Mouse (Mus musculus) gastrocnemius, adult 18-20 months (tissue): ENCODE data around the gene Cryba1. TPM values are rescaled to one million over a fixed set of nuclear protein-coding genes. Genes with fewer than 3 reads are reported as not detected.
"Not testable (repeated sequence)": the region's sequence is repeated elsewhere in the genome, so short reads cannot be mapped to it uniquely, and the experiment has no call there.

Experiments
- DNase-seq: peaks from one replicate; pipeline ENCODE4 v3.0.0; 2021; ENCODE audit warnings: low spot score
- long read RNA-seq, 2 experiments: library from polyadenylated mRNA; stranded (forward); transcript quantifications; one replicate each; pipeline ENCODE4 v2.0.0; 2021
- total RNA-seq, 2 experiments: library from RNA; stranded (reverse); gene quantifications; 2 replicates each; pipeline ENCODE4 v1.2.3; 2021

Gene Cryba1
- total RNA-seq = not detected
- long read RNA-seq, experiment 1 = 0 reads
- long read RNA-seq, experiment 2 = 0 reads

DNA sequence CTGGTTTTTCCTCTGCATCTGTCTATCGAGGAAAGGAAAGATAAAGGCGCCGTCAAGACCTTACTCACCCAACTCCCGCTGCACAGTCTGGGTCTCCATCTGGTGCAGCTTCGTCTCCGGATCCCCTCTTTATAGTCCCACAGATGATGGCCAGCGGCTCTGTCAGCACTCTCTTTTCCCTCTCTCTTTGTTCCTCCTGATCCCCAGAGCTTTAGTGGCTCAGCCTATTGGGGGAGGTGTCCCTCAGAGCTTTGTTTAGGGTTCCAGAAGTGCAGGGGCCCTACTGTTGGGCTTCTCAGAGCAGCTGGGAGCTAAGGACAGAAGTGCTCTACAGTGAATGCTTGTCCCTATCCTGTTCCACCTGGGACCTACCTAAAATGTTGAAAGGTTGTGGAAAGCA lies at the start of gene Cryba1:
Gene Cryba1, minus strand, starts transcription at position 101 of the 400 bp plus-strand sequence.
- DNase-seq = no peak

DNA sequence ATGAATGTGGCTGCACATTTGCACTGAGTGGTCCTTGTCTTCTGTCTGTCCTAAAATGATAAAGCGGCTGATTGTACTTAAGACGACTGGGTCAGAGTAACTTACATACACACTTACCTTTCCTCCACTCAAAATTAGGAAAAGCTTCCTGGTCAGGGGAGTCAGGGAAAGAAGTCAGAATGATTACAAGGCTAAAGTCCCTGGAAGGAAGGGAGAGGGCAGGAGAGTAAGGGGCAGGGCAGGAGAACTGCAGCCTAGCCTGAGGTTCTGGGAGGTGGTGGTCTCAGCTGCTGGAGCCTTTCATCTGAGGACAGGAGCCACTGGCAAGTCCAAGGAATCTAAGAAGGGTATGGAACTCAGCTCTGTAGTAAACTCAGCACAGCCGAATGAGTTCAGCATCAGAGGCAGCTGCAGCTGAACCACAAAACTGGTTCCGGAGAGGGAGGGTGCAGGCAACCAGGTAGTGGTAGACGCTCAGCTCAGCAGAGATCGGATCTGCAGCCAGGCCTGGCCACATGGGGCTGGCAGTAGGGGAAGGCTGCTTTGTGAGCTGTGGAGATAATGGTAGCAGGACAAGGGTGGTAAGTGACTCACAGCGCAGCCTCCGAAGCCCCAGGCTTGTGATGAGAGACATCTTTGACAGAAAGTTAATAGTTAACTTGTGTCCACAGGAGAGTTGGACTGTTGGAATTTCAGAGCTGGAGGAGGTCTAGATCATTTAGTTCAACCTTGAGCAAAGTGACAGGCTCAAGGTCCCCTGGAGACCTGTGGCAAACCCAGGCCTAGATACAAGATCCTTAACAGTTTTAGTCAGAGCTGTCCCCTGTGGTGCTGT lies 47.0 kb upstream of the Cryba1 start:
- DNase-seq = no peak

DNA sequence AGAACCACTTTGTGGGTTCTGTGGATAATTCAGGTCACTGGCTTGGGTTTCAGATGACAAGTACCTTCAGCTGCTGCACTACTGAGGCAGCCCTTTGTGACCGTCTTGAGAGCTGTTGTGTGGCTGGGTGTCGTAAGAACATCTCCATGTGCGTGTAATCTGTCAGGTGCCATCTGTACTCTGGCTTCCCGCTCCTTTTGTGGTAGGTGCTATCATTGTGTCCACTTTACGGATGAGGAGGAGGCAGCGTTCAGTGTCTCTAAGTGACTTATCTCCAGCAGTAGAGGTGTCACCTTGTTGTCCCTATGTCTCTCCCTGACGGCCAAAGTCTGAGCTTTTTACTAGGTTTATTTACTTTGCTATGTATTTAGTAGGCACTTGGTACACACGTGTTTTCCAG lies 45.3 kb upstream of the Cryba1 start:
- no peak for DNase-seq

DNA sequence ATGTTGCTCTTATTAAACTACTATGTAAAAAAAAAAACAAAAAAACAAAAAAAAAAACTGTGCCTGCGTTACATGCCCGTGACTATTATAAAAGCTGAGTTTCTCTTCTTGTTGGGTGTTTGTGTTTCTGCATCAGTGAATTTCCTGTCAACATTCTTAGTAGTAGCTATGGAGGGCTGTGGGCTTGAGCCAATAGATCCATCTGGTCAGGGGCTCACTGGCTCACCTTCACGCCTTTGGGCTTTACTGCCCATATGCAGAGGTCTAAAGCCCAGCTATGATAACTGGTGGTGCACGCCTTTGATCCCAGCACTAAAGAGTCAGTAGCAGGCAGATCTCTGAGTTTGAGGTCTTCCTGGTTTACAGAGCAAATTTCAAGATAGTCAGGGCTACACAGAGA lies 44.4 kb upstream of the Cryba1 start:
- no peak for DNase-seq

- DNase-seq = peak; percentile 19
These were observed 41.4 kb upstream of the Cryba1 start for GRCm38 (mm10) chr11:77766351-77767001.

DNA sequence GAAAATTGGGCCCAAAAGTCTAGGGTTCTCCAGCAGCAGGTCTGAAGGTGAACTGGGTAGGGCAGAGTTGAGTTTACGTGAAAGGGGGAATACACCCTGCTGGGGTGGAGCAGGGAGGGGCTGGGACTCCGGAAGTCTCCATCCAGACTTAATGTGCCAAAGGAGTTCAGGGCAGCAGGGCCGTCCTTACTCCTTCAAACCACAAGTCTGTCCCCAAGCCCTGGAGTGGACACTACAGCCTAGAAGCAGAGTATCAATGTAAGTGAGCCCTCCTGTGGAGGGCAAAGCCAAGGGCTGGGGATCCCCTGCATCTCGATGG lies 40.3 kb upstream of the Cryba1 start:
- no peak for DNase-seq

- DNase-seq = no peak
These were observed 39.8 kb upstream of the Cryba1 start for GRCm38 (mm10) chr11:77764694-77765458.

DNA sequence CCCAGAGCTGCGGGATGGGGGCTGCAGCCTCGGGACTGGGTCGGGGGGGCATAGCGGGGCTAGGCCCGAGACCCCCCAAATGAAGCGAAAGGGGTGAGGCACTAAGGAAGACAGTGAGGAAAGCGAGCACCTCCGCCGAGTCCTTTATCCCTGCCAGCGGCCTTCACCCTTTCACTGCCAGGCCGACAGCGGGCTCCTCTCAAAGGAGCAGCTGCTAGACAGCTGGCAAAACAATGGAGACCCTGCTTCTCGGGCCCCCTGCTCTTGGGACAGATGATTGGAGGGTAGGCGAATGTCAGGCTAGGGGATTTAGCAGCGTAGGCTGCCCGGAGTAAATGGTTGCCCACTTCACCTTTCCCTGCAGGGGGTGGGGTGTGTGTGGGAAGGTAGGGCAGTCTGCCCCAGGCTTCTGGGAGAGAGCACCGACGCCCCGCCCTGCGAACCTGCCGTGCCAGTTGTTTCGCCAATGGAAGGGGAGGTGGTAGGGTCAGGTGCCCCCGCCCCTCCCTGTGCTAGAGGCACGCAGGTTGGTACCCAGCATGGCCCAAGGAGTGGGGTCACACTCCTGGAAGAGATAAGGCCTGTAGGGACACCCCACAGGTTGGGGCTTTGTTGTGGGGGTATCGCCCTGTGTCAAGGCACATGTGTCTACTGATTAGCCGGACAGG lies 38.7 kb upstream of the Cryba1 start:
- DNase-seq = peak; percentile 25

DNA sequence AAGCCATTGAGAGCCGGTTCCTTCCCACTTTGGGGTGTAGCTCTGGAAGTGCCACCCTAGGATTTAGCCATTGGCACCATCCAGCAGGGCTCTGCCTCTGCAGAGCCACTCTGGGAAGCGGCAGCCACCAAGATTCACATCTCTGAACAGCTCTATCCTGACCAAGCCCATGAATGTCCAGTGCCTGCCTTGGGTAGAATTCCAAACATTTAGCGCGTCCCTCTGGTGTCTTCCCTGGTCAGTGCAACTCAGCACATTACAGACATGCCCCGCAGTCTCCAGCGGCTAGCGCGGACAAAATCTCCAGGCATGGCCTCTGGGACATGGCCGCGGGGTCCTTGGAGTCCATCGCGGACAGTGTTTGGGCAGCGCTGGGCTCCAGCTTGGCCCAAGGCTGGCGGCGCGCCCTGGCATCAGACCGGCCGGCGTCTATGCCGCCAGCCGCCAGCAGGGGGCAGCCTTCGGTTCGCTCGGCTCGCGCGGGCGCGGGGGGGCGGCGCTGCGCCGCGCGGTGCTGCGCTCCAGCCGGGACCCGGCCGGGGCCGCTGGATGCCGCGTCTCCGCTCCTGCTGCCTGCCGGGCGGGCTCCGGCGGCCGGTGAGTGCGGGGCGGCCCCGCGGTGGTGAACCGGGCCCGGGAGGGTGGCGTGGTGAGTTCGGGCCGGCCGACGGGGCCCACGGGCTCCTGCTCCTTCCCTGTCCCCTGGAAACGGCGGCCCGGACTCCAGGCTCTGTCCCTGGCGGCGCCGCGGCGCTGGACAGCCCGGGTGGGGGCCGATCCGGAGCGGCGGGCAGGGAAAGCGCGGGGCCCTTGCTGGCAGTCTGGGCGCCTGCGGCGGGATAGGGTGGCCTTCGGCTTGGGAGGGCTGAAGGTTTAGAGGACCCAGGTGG lies 37.9 kb upstream of the Cryba1 start, which contains the start of gene Myo18a:
Gene Myo18a, plus strand, starts transcription at position 464 of the 890 bp plus-strand sequence.
- peak; percentile 80 for DNase-seq

DNA sequence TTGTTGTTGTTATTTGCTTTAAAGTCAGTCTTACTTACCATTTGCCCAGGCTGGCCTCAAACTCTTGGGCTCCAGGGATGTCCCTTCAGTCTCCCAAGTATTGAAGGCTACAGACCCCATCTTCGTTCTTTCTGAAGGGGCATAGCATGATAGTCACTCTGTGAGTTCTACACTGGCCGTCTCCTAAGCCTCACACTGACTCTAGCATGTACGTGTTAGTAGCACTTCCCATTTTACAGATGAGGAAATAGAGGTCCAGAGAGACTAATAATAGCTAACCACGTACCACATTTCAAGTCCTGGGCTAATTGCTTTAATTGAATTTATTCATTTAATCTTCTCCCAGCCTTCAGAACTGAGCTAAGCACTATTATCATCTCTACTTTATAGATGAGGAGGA lies 34.9 kb upstream of the Cryba1 start:
- DNase-seq = no peak

- DNase-seq = no peak
These were observed 28.4 kb upstream of the Cryba1 start for GRCm38 (mm10) chr11:77753469-77753868.

DNA sequence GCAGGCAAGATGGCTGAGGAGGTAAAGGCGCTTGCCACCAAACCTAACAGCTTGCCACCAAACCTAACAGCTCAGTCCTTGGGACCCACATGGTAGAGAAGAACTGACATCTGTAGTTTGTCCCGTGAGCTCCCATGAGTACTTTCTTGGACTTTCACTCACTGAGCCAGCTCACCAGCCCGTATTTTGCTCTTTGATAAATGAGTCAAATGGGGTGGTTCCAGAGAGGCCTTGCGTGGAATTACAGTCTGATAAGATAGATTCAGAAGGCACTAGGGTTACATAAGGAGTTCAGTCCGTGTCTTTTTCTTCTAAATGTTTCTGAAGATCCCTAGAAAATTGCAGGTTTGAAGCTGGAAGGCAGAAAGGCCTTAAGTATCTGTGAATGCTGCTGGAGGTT lies 27.4 kb upstream of the Cryba1 start:
- DNase-seq = no peak

DNA sequence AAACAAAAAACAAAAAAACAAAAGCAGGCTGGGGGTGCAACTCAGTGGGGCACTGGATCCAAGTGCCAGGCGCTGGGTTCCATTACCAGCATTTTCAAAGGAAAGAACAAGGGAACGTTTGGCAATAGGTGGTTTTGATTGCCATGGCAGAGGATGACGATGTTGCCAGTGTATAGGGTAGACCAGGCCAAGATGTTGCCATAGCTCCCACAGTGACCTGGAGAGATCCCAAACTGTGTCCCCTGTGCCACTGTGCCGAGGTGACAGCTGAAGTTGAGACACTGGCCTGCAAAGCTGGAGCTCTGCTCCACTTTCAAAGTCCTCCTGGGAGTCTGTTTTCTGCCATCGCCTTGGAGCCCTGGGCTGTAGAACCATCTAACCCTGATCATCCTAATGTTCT lies 23.9 kb upstream of the Cryba1 start:
- no peak for DNase-seq

GRCm38 (mm10) chr11:77747103-77747502 lies 22.0 kb upstream of the Cryba1 start:
- not testable (repeated sequence) for DNase-seq

GRCm38 (mm10) chr11:77746652-77747051 lies 21.6 kb upstream of the Cryba1 start:
- no peak for DNase-seq

DNA sequence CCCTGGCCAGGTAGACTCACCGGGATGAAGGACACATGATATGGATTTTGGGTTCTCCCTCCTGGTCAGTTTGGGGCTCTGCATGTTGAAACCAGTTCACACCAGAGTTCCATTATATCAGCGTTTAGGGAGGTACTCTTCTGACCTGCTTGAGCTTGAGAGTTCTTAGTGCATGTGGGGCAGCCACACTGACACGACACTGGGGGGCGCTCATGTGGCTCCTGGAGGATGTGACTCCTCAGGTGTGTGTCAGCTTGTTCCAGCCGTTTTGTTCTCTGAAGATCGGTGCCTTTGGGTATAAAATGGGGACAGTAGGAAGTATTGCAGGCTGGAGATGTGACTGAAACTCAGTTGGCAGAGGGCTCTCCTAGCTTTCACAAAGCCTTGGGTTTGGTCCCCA lies 18.9 kb upstream of the Cryba1 start:
- DNase-seq = peak; percentile 16

DNA sequence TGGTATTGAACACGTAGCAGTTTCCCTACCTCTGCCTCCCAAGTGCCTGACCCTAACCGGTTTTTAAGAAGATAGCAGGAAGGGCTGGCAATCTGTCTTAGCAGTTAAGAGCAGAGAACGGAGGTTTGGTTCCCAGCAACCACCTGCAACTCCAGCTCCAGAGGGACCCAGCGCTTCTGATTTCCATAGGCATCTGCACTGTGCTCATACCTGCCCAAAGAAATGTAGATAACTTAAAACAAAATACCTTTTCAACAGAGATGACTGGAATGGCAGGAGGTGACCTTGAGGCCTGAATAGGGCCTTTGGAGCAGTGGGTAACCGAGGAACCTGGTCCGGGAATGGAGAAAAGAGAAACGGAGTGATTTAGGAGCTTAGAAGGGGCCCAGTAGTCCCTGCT lies 13.5 kb upstream of the Cryba1 start:
- DNase-seq = no peak

DNA sequence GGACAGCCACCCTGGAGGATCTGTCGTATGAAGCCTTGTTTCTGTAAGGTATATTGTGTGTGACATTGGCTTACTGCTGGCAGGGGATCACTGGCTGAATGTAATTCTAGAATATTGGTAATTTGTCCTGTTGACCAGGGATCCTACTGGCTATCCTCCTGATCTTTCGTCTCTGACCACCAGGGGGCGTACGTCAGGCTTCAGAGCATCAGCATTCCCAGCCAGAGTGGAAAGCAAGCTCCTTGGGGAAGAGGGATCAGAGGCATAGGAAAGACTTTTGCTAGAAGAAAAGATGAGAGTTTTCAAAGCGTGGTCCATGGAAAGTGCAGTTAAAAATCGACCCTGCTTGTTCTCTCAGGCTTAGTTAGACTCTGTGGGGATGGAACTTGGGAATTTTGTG lies 12.2 kb upstream of the Cryba1 start:
- peak; percentile 88 for DNase-seq

GRCm38 (mm10) chr11:77728587-77728986 lies 3.5 kb upstream of the Cryba1 start:
- no peak for DNase-seq

- DNase-seq = no peak
These were observed 317 bp downstream of the Cryba1 start for GRCm38 (mm10) chr11:77724766-77725165.

- DNase-seq = no peak
These were observed 3.7 kb downstream of the Cryba1 start for GRCm38 (mm10) chr11:77721389-77721788.
